Mouse (Mus musculus) left cerebral cortex, postnatal 4 days (tissue): ENCODE measurements around the gene Hhatl. TPM values are rescaled to one million over a fixed set of nuclear protein-coding genes. Genes with fewer than 3 reads are reported as not detected.

Experiments used
- DNase-seq: peaks from one replicate; pipeline ENCODE4 v3.0.0-alpha.2; 2022
- intact Hi-C: fragments of 180-260 bp; cut with DNase I; formaldehyde crosslinking; loops from one replicate; pipeline ENCODE4 v1.15.1; 2025
- total RNA-seq, 2 experiments: library from RNA; stranded (reverse); gene quantifications; 2 replicates each; pipeline ENCODE4 v1.2.3; 2021

Hhatl gene
- under 1 TPM in 1 of 2 experiments, not detected in 1; 0.93 TPM for total RNA-seq

DNA sequence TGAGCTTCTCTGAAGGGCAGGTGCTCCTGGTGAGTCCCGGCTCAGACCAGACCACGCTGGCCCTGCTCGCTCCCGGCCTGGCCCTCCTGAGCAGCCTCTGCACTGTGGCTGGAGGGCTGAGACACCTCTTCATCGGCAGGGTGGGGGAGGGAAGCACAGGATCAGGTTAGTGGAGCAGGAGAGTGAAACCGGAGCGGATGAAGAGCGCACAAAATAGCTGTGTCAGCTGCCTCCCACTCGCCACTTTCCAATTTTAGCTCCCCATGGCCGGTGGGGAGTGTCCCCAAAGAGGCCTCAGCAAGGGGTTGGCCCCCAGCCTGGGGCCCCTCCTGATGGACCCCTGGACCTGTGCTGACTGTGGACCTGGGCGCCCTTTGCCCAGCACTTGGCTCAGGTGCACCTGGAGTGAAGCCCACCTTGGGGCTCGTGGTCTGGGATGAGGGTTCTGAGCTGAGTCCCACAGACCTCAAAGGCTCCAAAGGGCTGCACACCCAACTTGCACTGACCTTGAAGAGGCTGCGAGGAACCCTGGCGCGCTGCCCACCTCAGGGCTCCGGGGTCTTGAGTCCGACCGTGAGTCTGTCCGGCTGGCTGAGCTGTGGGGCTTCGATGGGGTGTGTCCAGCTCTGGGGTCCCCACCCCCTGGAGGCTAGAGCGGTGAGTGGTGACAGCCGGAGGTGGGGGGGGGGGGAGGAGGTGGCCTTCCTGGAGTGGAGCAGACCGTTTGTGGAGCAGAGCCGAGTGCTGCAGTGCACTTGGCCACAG lies at the start of gene Hhatl:
Gene Hhatl (minus strand): TSS at position 751 of the 765 bp plus-strand sequence.
- peak; percentile 32 for DNase-seq
- intact Hi-C loops = no loop called here

DNA sequence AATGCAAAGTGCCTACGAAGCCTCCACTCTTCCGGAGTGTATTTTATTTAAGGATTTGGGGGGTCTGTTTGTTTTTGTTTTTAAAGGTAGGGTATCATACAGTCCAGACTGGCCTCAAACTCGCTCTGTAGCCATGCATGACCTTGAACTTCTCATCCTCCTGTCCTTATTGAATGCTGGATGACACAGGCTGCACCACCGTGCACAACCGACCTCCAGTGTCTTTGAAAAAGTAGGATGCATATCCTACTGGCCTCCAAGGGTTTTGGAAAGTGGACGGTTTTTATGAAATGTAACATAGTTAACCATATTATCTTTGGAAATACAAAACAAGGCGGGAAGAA lies 47.3 kb upstream of the Hhatl start:
- intact Hi-C loops = no loop called here
- DNase-seq = no peak

DNA sequence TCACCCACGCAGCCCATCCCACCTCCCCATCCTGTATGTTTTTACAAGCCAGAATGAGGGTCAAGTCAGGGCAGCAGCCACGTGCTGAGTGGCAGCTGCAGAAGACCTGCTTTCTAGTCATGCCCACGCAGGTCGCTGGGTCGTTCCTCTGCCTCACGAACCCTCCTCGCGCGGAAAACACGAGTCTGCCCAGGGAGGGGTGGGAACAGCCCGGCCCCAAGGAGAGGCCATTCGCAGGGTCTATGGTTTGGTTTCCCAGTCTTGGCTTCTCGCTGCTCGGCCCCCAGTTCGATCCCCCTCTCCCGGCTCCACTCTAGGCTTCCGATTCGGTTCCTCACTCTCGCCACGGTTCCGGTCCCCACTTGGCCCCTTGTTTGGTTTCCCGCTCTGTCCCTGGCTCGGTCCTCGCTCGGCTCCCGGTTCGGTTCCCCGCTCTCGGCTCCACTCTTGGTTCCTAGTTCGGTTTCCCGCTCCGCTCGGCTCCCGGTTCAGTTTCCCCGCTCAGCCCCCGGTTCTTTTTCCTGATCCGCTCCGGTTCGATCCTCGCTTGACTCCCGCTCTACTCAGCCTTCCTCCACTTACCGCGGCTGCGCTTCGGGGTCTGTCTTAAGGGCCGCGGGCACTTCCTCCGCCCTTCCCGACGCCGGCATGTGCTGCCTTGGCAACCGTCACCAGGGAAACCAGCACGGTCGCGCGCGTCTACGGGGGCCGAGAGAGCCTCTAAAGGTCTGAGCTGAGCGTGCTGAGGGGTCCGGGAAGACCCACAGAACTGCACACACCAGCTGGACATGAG lies 46.7 kb upstream of the Hhatl start, which contains the start of gene Ccdc13:
Gene Ccdc13 (minus strand): TSS at position 633 of the 793 bp plus-strand sequence.
- peak; percentile 90 for DNase-seq
- intact Hi-C loops = no loop called here

DNA sequence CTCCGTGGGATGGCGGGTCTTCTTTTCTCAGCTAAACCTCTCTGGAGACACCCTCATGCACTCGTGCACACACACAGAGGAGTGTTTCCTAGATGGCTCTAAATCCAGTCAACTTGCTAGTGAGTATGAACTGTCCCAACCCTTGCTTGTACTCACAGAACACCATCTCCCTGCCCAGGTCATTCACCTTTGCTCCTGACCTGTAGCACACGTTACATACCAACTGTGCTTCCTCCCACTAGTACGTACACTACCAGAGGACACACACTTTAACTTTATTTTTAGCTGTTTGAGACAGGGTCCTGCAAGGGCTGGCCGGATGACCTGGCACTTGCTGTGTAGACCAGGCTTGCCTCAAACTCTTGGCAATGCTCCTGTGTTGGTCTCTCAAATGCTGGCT lies 45.7 kb upstream of the Hhatl start:
- DNase-seq = no peak
- intact Hi-C loops = no loop called here

DNA sequence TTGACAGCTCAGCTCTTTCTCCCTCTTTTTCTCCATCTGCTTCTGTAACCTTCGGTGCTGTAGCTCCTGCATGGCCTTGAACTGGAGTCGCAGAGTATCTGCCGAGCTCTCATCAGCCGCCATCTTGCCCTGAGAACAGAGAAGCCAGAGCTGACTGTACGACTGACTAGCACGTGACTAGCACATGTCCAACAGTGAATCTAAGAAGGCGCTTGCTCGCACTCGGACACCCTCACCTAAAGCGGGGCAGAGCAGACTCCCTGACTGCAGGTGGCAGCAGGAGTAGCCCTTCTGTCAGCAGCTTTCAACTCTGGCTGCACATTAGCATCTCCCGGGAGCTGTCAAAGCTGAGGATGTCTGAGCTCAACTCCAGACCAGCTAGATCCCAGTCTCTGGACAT lies 41.5 kb upstream of the Hhatl start:
- DNase-seq = no peak
- intact Hi-C loops = no loop called here

DNA sequence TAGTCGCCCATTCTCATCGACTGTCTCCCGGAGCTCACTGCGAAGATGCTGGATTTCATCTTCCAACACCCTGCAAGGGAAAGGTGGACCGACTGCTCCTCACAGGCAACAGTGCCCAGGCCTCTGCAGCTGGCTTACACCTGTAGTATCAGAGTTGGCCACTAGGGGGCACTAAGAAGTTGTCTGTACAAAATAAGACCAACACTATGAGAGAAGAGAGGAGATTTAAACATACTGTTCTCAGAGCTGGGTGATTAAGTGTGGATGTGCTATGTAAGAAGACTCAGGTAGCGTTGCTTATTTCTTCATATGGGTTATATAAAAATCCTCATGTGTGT lies 38.6 kb upstream of the Hhatl start:
- intact Hi-C loops = no loop called here
- DNase-seq = peak; percentile 84

DNA sequence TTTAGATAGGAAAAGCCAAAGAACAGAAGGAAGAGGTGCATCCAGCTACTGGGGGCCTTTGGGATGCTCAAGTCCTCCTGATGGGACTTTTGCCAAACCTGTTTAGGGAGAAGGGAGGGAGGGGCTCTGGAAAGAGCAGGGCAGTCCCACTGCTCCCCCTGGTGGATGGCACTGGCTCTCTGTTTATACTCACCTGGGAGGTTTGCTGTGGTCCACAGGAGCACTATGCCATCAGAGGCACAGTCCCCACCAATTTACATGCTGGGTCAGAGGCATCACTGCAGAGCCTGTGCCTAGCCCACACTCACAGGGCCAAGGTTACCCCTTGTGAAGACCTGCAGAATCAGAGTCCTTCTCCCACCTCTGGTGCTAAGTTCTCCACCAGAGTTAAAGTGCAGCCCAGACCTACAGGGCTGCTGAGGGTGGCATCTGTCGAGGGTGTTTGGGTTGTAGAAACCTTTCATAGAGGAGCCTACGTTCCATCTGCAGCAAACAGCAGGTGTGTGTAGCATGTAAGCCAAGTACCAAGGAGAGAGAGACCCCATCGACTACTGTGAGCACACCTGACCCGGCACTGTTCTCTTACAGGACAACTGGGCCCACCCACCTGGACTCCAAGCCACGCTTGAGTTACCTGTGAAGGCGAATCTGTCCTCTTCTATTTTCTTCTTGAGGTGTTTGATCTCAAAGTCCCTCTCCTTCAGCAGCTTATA lies 38.1 kb upstream of the Hhatl start:
- peak; percentile 67 for DNase-seq

DNA sequence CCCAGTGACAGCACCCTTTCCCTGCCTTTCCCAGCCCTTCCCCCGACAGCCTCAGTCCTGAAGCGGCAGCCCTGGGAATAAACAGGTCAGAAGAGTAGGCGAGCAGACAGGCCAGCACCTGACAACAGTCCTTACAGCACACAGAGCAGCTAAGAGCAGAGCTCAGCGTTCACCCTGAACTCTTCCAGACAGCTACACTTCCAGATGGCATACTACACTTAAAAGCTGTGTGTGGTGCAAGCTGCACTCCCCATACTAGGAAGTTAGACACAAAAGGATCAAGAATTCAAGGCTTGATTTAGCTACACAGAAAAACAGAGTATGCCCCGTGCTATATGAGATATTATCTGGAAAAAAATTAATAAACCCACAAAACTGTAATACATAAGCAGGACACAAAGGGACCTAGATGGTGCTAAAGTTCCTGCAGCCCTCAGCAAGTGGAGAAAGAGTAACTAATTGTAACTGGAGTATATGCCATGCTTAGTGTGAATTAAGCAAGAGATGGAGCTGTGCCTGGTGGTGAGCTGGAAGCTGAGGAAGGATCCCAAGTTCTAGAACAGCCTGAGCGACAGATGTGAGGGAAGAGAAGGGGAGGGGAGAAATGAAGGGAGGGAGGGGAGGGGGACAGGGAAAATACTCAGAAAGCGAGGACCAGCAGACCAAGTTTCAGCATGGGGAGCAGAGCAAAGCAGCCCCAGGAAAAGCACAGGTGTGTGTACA lies 37.1 kb upstream of the Hhatl start:
- no peak for DNase-seq
- intact Hi-C loops = no loop called here

More for the DNA sequence above, 38.1 kb upstream of the Hhatl start:
- intact Hi-C loops = no loop called here

DNA sequence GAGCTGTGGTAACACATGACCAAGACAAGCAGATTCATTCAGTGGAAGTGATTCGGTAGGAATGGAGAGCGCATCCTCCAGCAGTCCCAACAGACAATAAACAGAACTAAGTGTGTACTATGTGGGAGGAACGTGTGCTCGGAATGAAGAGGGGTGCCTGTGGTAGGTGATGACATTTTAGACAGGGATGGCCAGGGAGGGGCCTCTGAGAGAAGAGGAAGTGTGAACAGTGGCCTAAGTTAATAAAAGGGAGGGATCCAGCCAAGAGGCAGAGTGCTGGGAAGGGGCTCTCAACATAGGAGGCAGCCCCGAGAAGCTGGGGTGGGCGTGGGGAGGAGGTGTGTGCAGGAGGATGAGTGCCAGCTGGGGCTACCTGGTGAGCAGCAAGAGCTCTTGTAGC lies 36.0 kb upstream of the Hhatl start:
- no peak for DNase-seq
- intact Hi-C loops = no loop called here

DNA sequence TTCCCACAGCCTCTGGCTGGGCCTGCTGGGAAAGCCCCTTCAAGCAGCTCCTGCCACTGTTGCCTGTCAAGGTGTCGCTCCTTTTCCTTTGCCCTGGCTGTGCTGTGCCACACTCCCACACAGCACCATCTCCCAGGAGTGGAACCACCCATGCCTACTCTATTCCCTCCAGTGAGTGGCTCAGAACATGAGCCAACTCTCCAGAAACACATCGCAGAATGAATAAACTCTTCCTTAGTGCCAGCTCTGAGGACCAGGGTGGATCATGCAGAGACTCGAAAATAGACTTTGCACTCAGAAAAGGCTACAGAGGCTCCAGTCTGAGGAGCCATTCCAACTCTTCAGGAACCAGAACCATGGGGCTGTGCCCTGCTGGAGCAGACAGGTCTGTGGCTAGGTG lies 34.0 kb upstream of the Hhatl start:
- intact Hi-C loops = no loop called here

DNA sequence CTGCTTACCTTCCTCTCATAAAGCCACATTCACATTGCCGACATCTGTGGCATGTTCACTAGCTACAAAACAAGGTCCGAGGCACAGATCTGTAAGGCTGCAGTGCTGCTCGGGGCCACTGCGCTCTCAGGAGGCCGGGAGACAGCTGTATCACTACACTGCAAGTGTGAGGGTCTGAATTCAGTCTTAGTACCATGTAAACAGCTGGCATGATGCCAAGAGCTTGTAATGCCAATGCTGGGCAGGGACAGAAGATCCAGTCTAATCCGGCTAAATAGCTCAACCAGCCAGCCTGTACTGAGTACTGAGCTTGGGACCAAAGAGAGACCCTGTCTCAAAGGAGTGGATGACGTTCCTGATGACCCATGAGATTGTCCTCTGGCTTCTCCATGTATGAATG lies 31.7 kb upstream of the Hhatl start:
- peak; percentile 70 for DNase-seq
- intact Hi-C loops = no loop called here

More for the DNA sequence above, 34.0 kb upstream of the Hhatl start:
- DNase-seq = no peak

DNA sequence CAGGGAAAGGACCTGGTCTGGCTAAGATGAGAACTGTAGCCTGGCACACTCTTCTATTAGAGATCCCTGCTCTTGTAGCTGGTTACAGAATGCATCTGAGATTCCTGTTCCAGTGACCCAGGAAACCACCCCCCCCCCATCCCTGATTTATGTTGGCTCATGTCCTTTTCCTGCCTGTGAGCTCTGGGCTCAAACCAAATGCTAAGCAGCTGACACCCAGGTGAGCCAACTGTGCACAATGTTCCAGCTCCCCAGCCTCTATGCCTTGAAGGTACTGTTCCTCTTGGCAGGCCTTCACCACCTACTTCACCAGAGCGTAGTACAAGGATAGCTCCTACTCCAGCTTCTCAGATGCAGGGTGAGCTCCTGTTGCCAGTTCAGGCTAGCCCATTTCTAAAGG lies 30.7 kb upstream of the Hhatl start:
- intact Hi-C loops = no loop called here
- DNase-seq = peak; percentile 33

DNA sequence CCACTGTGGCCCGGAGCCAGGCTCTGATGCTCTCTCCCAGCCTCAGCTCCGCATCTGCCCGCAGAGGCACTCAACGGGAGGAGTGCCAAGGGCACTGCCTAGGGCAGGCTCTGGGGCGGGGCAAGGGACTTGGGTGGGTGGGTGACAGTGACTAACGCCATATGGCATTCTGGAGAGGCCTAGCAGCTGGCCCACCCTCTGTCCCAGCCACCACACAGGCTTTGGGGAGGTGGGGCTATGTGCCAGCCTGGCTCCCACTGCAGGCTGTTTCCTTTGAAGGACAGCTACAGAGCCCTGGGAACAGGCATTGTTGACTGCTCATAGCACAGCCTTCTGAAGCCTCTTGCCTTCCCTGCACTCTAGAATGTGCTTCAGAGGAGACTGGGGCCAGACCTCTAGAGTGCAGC lies 30.3 kb upstream of the Hhatl start:
- intact Hi-C loops = no loop called here
- peak; percentile 91 for DNase-seq

DNA sequence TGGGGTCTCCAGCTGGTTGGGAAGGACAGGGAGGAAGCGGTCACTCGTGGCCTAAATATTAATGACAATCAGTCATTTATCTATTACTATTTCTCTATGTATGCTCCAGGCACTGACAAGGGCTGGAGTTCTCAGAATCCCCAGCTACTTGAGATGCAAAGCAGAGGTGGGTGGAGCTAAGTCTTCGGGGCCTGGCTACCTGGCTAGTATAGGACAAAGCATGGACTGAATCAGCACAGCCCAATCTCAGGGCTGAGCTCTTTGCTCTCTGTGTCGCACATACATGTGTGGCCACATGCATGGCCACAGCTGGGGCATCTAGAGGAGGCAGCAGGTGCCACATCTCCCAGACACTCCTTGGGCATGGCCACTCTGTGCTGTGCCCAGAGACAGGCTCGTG lies 28.5 kb upstream of the Hhatl start:
- no peak for DNase-seq
- intact Hi-C loops = no loop called here

DNA sequence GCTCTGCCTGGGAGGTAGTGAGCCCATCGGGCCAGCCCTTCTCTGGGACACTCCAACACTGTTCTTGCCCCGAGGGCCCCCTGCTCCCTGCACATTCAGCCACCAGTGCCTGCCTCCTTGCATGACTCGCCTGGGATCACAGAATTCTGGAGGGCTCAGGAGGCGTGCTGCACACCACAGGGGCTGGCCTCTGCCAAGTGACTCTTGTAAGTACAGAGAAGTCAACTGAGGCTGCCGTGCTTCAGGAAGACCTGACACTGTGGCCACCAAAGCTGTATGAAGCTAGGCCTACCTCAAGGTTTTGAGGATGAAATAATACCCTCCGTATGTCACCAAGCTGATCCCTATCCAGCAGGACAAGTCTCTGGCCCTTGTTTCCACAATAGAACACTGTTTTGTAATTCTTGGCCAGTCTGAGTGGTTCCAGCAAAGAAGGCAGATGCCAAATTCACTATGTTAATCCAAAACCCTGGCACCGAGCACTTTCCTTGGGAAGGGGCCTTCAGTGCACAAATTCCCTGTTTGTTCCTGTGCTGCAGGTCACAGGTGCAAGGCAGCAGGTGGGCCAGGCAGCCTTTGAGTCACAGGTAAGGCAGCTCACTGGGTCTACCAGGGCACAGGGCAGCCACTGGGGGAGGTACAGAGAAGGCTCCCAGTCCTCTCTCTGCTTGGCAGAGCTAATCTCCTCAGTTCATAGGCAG lies 27.6 kb upstream of the Hhatl start:
- peak; percentile 69 for DNase-seq
- intact Hi-C loops = no loop called here

DNA sequence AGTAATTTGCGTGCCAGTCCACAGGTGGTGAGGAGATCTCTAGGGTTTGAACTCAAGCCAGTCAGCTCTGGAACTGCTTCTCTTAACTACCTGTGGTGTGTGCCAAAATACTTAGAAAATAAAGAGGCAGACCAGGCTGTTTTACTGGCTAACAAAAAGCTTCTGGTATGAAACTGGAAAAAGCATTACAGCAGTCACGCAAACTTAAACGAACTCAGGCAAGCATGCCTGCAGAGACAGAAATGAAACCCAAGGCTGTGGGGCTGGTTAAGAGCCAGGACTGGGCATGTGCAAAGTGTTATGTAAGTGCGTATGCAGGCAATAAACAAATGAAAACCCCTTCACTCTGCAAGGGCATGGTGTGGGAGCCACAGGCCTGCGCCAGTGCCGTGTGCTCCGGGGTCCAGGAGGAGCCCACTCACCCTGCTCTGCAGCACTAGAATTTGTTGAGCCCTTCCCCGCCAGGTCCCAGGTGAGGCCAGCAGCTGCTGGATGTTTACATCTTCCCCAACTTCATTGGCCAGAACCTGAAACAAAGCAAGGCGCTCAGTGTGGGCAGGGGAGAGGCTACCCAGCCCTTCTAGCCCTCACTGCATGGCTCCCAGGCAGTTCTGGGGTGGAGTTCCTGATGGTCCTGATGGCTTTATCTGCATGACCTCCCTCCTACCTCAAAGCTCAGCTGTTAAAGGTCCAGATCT lies 26.9 kb upstream of the Hhatl start:
- intact Hi-C loops = no loop called here
- DNase-seq = no peak

DNA sequence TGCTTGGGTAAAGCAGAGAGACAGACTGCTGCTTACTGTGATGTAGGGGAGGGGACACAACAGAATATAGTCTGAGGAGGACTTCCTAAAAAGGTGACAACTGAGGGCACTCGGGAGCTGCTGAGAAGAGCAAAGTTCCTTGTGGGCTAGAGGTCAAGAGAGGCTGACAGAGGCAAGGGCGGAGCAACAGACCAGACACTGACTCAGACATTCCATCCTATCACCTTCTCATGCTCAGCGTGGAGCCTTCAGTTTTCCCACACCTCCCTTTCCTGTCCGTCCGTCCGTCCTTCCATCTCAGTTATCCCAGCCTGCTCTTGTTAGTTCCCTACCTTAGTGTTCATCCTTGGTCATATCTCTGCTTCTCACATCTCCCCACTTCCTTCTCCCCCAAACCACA lies 22.9 kb upstream of the Hhatl start:
- DNase-seq = no peak

DNA sequence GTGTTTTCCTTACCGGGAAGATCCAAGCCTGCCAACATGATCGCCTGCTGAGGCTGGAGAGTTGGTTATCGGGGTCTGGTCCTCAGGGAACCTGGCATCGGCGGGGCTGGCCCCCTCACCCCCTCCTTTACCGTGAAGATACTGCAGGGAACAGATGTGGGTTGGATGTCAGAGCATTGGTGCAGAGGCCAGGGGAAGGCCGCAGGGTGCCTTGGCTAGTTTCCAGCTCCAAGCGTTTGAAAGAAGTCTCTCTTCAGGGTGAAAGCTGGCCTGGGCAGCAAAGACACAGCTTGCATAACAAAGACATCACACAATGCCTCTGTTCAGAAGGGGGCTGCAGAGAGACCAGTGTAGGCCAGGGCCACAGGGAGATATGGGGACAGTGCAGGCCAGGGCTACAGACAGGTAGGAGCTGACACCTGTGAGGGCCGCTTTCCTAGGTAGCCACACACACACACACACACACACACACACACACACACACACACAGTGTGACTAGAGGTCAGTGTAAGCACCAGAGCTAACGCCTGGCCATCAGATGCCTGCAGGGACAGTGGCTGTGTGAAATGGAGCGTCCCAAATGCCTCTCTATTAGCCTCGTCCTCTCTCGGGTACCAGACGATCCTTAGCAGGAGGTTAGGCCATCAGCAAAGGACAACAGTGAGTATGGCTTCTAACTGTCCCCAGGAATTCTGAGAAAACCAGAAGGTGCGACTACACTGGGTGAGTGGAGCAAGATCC lies 17.9 kb upstream of the Hhatl start:
- peak; percentile 82 for DNase-seq
- intact Hi-C loops = no loop called here

More for the DNA sequence above, 22.9 kb upstream of the Hhatl start:
- intact Hi-C loops = no loop called here

DNA sequence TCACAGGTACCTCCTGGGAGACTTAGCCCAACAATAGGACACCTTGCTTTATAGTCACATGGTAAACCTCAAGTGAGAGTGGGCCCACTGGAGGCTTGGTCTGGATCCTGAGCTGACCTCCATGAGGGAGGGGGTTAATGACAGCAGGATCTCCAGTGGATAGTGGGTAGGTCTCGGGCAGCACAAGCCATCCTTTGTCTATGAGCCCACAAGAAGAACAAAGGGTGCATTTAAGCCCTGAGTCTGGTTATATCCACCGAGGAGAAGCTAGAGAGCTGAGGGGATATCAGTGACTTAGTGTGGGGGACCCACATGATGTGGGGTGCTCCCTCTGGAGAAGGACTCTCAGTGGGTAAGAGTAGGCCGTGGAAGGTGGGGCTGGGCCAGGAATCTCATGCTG lies 16.2 kb upstream of the Hhatl start:
- intact Hi-C loops = no loop called here
- DNase-seq = no peak
